Mouse (Mus musculus): ENCODE data around the gene Myh7.

The Myh7 gene

GRCm38 (mm10) chr14:54924641-54925348 lies 69.6 kb downstream of the Myh7 start:
- in situ Hi-C loops (cut with MboI, MseI): loop anchor here (5.0 kb wide), 1 partner anchor 78 kb away; no protein-coding TSS in a partner anchor
